Mouse (Mus musculus) lung, embryonic 16.5 days (tissue): Measurements from ENCODE around the gene Prkce. TPM values are rescaled to one million over a fixed set of nuclear protein-coding genes. Genes with fewer than 3 reads are reported as not detected.

Source experiments
- ATAC-seq: fragments of 200-750 bp; cut with Nextera tagmentation; 2 replicates; pipeline ENCODE4 v1.8.0; 2017; ENCODE audit warnings: low read depth, mild to moderate bottlenecking, moderate library complexity
- H3K27ac ChIP-seq: fragments of 300-500 bp; sonication (generic); 2 replicates; pipeline ENCODE4 v1.5.1; 2014; ENCODE audit warnings: mild to moderate bottlenecking, control low read depth, low read length
- H3K27me3 ChIP-seq: fragments of 300-500 bp; sonication (generic); 2 replicates; pipeline ENCODE4 v1.6.1; 2014; ENCODE audit warnings: low read depth, low read length, mixed read lengths; ENCODE audit not compliant: control insufficient read depth, insufficient read depth
- H3K36me3 ChIP-seq: fragments of 300-500 bp; sonication (generic); 2 replicates; pipeline ENCODE4 v1.6.1; 2014; ENCODE audit warnings: low read length; ENCODE audit not compliant: control insufficient read depth, insufficient read depth
- H3K4me1 ChIP-seq: fragments of 300-500 bp; sonication (generic); replicated peaks from 2 replicates; pipeline ENCODE4 v1.6.1; 2014; ENCODE audit warnings: low read length, mixed read lengths; ENCODE audit not compliant: control insufficient read depth, insufficient read depth
- H3K4me2 ChIP-seq: fragments of 300-500 bp; sonication (generic); 2 replicates; pipeline ENCODE4 v1.6.1; 2014; ENCODE audit warnings: low read depth, low read length, control low read depth
- H3K4me3 ChIP-seq: fragments of 300-500 bp; sonication (generic); 2 replicates; pipeline ENCODE4 v1.5.1; 2014; ENCODE audit warnings: mild to moderate bottlenecking, low read length, control low read depth
- H3K9ac ChIP-seq: fragments of 300-500 bp; sonication (generic); 2 replicates; pipeline ENCODE4 v1.6.1; 2014; ENCODE audit warnings: low read length, control low read depth
- H3K9me3 ChIP-seq: fragments of 300-500 bp; sonication (generic); 2 replicates; pipeline ENCODE4 v1.6.1; 2016; ENCODE audit warnings: low read length; ENCODE audit not compliant: control insufficient read depth
- WGBS: fragments of 180-500 bp; shearing (Covaris S2); extraction: QIAGEN DNeasy Blood & Tissue Kit; methylation state at CpG from one replicate; pipeline ENCODE4 v1.1.7; 2014; 5-methylcytosine and 5-hydroxymethylcytosine counted together
- polyA plus RNA-seq: library from polyadenylated mRNA; unstranded; fragments of >200 nt; fragmentation: Nextera tagmentation; extraction: Ambion mirVana; gene quantifications from 2 replicates; pipeline ENCODE4 v1.2.1, GENCODE M21; 2015

Gene Prkce
- polyA plus RNA-seq, 1 experiment from 2014 or later: 4.9 TPM

- no peak overlapping the region for H3K4me2 ChIP-seq
- H3K36me3 ChIP-seq: no peaks in the 10 kb centered on the region
- H3K4me1 ChIP-seq: peaks cover 7% of the 10 kb centered on the region
- no peak overlapping the region for H3K4me3 ChIP-seq
- H3K9me3 ChIP-seq: no peaks in the 10 kb centered on the region
- ATAC-seq: no peak
- no peaks in the 10 kb centered on the region for H3K27me3 ChIP-seq
- H3K9ac ChIP-seq: no peak overlapping the region
- H3K27ac ChIP-seq: no peak overlapping the region
- WGBS: 81% methylated on average over 16 of the region's 16 CpGs
These were observed 31.2 kb downstream of the Prkce start for GRCm38 (mm10) chr17:86198496-86199465.

GRCm38 (mm10) chr17:86201981-86202380 is 34.4 kb downstream of the Prkce start:
- H3K9me3 ChIP-seq: no peaks in the 10 kb centered on the region
- 92% methylated on average over 7 of the region's 7 CpGs for WGBS
- no peak for ATAC-seq
- no peaks in the 10 kb centered on the region for H3K36me3 ChIP-seq
- H3K4me2 ChIP-seq: no peak overlapping the region
- no peak overlapping the region for H3K4me3 ChIP-seq
- H3K27me3 ChIP-seq: no peaks in the 10 kb centered on the region
- H3K27ac ChIP-seq: no peak overlapping the region
- peaks cover 8% of the 10 kb centered on the region for H3K4me1 ChIP-seq
- no peak overlapping the region for H3K9ac ChIP-seq

- H3K4me1 ChIP-seq: peaks cover 8% of the 10 kb centered on the region
- no peak overlapping the region for H3K27ac ChIP-seq
- H3K36me3 ChIP-seq: no peaks in the 10 kb centered on the region
- H3K4me3 ChIP-seq: no peak overlapping the region
- no peak overlapping the region for H3K9ac ChIP-seq
- no peaks in the 10 kb centered on the region for H3K9me3 ChIP-seq
- H3K4me2 ChIP-seq: no peak overlapping the region
- ATAC-seq: no peak
- 87% methylated on average over 6 of the region's 6 CpGs for WGBS
- no peaks in the 10 kb centered on the region for H3K27me3 ChIP-seq
These were observed 35.4 kb downstream of the Prkce start for GRCm38 (mm10) chr17:86202972-86203371.

- no peaks in the 10 kb centered on the region for H3K36me3 ChIP-seq
- H3K27me3 ChIP-seq: no peaks in the 10 kb centered on the region
- H3K9ac ChIP-seq: no peak overlapping the region
- 54% methylated on average over 20 of the region's 20 CpGs for WGBS
- no peak overlapping the region for H3K4me2 ChIP-seq
- no peaks in the 10 kb centered on the region for H3K9me3 ChIP-seq
- H3K4me3 ChIP-seq: no peak overlapping the region
- H3K4me1 ChIP-seq: peaks cover 8% of the 10 kb centered on the region
- ATAC-seq: no peak; the same call in 1 of the 2 replicates
- no peak overlapping the region for H3K27ac ChIP-seq
These were observed 36.2 kb downstream of the Prkce start for GRCm38 (mm10) chr17:86203531-86204450.

- H3K27me3 ChIP-seq: no peaks in the 10 kb centered on the region
- H3K4me3 ChIP-seq: no peak overlapping the region
- ATAC-seq: no peak
- no peak overlapping the region for H3K4me2 ChIP-seq
- no peaks in the 10 kb centered on the region for H3K36me3 ChIP-seq
- WGBS: 84% methylated on average over 8 of the region's 8 CpGs
- no peak overlapping the region for H3K9ac ChIP-seq
- H3K27ac ChIP-seq: no peak overlapping the region
- H3K4me1 ChIP-seq: peaks cover 8% of the 10 kb centered on the region
- H3K9me3 ChIP-seq: no peaks in the 10 kb centered on the region
These were observed 38.7 kb downstream of the Prkce start for GRCm38 (mm10) chr17:86206289-86206688.

GRCm38 (mm10) chr17:86208057-86208820 is 40.7 kb downstream of the Prkce start:
- Histone ChIP-seq H3K4me1 (peaks cover 7% of the 10 kb centered on the region), H3K27ac (no peak overlapping the region), H3K36me3 (no peaks in the 10 kb centered on the region), H3K27me3 (no peaks in the 10 kb centered on the region), H3K9me3 (no peaks in the 10 kb centered on the region), H3K9ac (no peak overlapping the region), H3K4me2 (no peak overlapping the region), H3K4me3 (no peak overlapping the region)
- ATAC-seq: no peak
- WGBS: 45% methylated on average over 17 of the region's 17 CpGs

- Histone ChIP-seq H3K27me3 (no peaks in the 10 kb centered on the region), H3K36me3 (no peaks in the 10 kb centered on the region), H3K4me3 (no peak overlapping the region), H3K9me3 (no peaks in the 10 kb centered on the region), H3K9ac (no peak overlapping the region), H3K4me2 (no peak overlapping the region), H3K27ac (no peak overlapping the region), H3K4me1 (peaks cover under 1% of the 10 kb centered on the region)
- ATAC-seq: no peak
- WGBS: 84% methylated on average over 5 of the region's 5 CpGs
These were observed 41.2 kb downstream of the Prkce start for GRCm38 (mm10) chr17:86208821-86209186.

GRCm38 (mm10) chr17:86209680-86210251 is 42.2 kb downstream of the Prkce start:
- Histone ChIP-seq H3K27me3 (no peaks in the 10 kb centered on the region), H3K9me3 (no peaks in the 10 kb centered on the region), H3K9ac (no peak overlapping the region), H3K4me1 (no peaks in the 10 kb centered on the region), H3K27ac (no peak overlapping the region), H3K36me3 (no peaks in the 10 kb centered on the region), H3K4me2 (no peak overlapping the region), H3K4me3 (no peak overlapping the region)
- 85% methylated on average over 13 of the region's 13 CpGs for WGBS
- ATAC-seq: no peak
